10 mouse cellular contexts compared by ENCODE assay signal in genomic region chr4:114533894-114534754, GRCm38 (mm10).
DNase-seq lines count a peak whose midpoint lies in the region.
"Had no signal": no experiment of that assay in that cellular context is flagged by ENCODE, and none has a peak within 500 bp of the region (broad histone marks: within the 10 kb centered on the region; RNA-seq: fewer than 3 reads in every experiment).

No protein-coding gene starts in this region.

- peaks cover 35% of the 10 kb centered on the region for H3K27me3 ChIP-seq in heart, embryonic 10.5 days (ENCODE audit: insufficient read depth, poor library complexity, severe bottlenecking)

- no peak overlapping the region for H3K4me3 ChIP-seq in heart, embryonic 10.5 days
- H3K4me3 ChIP-seq: forebrain, embryonic 10.5 days; limb, embryonic 12.5 days had no signal

- no peaks in the 10 kb centered on the region for H3K36me3 ChIP-seq in heart, embryonic 10.5 days
- H3K36me3 ChIP-seq: forebrain, embryonic 10.5 days; limb, embryonic 12.5 days had no signal

- WGBS in heart, embryonic 10.5 days: 65% methylated on average over 4 of the region's 4 CpGs

- no peaks in the 10 kb centered on the region for H3K9me3 ChIP-seq in heart, embryonic 10.5 days
- H3K9me3 ChIP-seq: forebrain, embryonic 10.5 days; limb, embryonic 12.5 days had no signal

- H3K4me1 ChIP-seq in heart, embryonic 10.5 days: 0 out of 2 replicates have a peak, but pooled peaks cover 7% of the 10 kb centered on the region

- intact Hi-C loops in gastrocnemius, postnatal 14 days (cut with DNase I; ENCODE audit: low total_unique reads): no loop called here

- H3K27ac ChIP-seq in heart, embryonic 10.5 days: no peak overlapping the region
- H3K27ac ChIP-seq: forebrain, embryonic 10.5 days; limb, embryonic 12.5 days had no signal

- DNase-seq in heart, adult 11 months: peak; percentile 99
- DNase-seq in heart, embryonic 10.5 days (ENCODE audit: low spot score): no peak
- peak; percentile 95 for DNase-seq in adipocyte (ENCODE audit: low spot score)
- DNase-seq in gastrocnemius, postnatal 14 days: peak; percentile 77
- DNase-seq in heart, postnatal 4 days: peak; percentile 62
- DNase-seq in spleen, postnatal 4 days (ENCODE audit: low spot score in 2 of 2): no peak
- no peak for DNase-seq in right cerebral cortex, adult 2 months (ENCODE audit: low spot score in 2 of 2)
- DNase-seq in layer of hippocampus, postnatal 36 days: no peak

Comparison
In these comparisons a context has a peak if more than half of its experiments do, and no peak if none do; other contexts are left out.
1. DNase-seq: peak in heart, adult 11 months (single experiment), adipocyte (single experiment), gastrocnemius, postnatal 14 days (single experiment) and heart, postnatal 4 days (single experiment); none in heart, embryonic 10.5 days (single experiment), spleen, postnatal 4 days (0 of 2), right cerebral cortex, adult 2 months (0 of 2) and layer of hippocampus, postnatal 36 days (0 of 2).